Mouse (Mus musculus) cerebellum, postnatal 25 days (tissue): ENCODE results near the gene Prkca.

Source experiments
- DNase-seq, 2 experiments: peaks; one replicate each; pipeline ENCODE4 v3.0.0; 2021; ENCODE audit warnings: mixed read lengths in 2 of 2

The Prkca gene

GRCm38 (mm10) chr11:107989241-107989640 lies 354.5 kb downstream of the Prkca start:
- DNase-seq: no peak

DNA sequence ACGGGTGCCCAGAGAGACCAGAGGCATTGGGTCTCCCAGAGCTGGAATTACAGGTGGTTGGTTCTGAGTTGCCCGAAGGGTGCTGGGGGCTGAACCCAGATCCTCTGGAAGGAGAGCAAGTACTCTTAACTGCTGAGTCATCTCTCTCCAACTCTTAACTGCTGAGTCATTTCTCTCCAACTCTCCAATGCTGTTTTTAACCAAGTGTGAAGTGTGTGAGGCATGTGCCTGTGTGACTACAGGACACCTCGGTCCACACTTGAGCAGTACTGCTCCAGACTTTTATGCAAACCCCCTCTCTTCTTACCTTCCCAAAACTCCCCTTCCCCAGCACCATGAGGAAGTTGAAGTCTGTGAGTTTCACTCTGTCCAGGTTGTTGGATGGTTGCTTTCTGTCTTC lies 357.8 kb downstream of the Prkca start:
- no peak for DNase-seq

DNA sequence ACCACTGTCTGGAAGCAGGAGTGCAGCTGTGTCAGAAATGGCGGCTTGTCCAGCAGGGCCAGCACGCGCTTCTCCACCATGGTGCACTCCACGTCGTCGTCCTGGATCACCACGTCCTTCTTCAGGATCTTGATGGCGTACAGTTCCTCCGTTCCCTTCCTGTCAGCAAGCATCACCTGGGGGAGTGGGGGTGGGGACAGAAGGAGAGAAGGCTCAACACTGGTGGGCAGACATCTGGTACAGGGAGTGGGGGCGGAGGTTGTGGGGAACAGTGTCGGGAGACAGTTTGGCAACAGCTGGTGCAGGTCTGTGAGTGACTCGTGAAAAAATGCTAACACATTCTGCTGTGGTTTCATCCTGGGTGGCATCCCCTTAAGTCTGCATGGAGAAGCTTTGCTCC lies 359.8 kb downstream of the Prkca start:
- DNase-seq: no peak

- no peak for DNase-seq
These were observed 360.5 kb downstream of the Prkca start for GRCm38 (mm10) chr11:107983224-107983623.

- peak; percentile 75 to 84 for DNase-seq
These were observed 361.4 kb downstream of the Prkca start for GRCm38 (mm10) chr11:107982225-107982896.

DNA sequence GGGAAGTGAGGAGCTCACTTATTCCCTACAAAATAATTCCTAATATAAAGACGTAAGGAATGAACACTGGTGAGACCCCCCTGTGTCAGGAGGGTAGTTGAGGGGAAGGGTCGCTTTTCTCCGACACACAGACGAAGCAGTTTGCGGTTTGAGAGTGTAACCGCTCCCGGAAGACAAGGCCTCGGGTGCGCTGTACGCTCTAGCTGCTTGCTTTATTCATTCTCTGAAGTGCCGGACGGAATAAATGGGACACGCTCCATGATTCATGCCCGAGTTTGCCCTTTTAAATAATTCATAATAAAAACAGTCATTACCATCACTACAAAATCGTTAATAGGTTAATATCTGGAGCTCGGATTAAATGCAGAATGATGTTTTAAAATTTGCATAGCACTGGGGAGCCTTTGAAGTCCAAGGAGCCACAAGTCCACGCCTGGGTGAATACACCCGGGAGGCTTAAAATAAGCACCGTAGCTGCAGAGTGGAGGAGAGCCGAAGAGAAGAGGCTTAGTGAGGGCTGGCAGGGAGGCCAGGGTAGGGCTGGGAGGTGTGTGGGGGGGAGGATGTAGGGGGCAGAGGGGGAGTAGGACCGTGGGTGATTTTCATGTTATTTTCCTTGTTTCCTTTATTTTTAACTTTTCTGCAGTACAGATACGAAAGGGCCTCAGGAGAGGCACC lies 364.1 kb downstream of the Prkca start:
- no peak for DNase-seq

DNA sequence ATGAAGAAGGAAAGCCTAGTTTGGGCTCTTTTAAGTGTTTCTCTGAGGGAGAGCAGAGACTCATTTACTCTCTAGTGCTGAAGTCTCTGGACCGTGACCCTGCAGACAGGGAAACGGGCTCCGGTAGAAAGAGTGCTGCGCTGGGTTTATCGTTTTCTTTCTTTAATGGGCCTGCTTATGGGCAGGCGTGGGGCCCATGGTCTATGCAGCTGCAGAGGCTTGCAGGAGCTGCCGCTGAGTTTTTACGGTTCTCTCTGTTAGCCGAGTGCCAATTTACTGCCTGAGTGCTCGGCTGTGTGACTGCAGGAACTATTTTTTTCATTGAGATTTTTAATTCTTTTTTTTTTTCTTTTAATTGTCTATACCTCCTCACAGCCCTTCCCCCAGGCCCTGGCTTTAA lies 373.8 kb downstream of the Prkca start:
- DNase-seq: no peak

DNA sequence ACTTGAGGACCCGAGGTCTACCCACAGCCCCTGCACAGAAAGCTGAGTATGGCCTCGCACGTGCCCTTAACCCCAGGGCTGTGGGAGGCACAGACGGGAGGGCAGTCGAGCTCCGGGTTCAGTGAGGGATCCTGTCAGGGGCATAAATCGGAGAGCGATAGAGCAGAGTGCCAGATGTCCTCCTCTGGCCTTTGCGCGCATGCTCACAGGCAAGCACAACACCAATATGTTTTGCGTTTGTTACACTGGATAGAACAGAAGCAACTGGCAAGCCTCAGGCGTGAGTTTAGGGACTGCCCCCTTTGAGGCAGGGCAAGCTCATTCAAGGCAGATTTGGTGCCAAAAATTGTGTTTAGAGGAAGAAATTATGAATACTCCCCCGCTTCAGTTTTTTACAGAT lies 375.6 kb downstream of the Prkca start:
- no peak for DNase-seq

DNA sequence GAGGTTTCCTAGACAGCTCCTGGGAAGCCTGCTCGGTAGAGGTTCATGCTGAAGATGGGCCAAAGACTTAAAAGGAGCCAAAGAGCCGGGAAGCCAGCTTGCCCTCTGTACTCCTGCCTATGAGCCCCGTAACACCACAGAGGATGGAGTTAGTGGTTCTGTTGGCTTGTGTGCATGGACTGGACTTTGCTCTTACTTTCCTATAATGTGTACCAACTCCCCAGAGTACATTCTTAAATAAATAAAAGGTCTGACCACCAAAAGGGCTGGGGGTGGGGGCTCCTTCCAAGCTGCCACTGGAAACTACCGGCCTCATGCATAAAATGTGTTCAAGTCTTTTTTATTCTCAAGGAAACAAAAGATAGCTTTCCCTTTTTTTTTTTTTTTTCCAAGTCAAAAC lies 377.5 kb downstream of the Prkca start:
- DNase-seq: no peak

- DNase-seq: peak; percentile 40 to 60
These were observed 378.3 kb downstream of the Prkca start for GRCm38 (mm10) chr11:107965449-107965848.

DNA sequence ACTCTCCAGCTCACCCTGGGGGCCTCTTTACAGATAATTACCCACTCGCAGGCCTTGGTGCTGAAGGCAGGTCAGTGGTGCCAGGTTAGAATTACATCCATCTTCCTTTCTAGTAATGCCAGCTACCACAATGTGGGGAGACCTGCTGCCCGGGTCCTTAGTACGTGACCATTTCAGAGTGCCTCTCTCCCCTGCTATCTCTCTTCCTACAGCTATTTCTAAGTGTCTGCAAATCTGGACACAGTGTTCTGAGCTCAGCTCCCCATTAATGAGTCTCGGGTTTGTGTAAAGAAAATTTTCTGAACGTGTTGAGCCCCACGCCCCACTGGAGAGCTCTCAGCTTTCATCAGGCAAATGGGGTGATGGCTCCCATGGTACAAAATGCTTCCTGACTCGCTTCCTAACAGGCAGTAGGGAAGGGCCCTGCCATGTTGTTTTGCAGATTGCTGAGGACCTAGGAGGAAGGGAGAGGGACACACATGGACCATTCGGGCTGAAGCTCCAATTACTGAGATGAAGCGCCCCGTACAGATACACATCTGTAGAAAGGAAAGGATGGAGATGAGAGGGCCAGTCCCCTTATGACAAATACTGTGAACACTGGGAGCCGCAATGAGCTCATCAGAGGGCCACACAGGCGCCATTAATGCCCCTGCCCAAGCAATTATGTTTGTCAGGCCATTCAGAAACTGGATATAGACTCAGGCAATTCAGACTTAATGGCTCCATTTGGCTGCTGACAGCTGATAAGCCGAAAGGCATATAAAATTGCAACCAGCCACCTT lies 386.0 kb downstream of the Prkca start:
- DNase-seq: no peak

- DNase-seq: no peak
These were observed 388.3 kb downstream of the Prkca start for GRCm38 (mm10) chr11:107955191-107956062.

- DNase-seq: peak; percentile 27 to 55
These were observed 392.3 kb downstream of the Prkca start for GRCm38 (mm10) chr11:107951431-107951830.

- no peak for DNase-seq
These were observed 393.1 kb downstream of the Prkca start for GRCm38 (mm10) chr11:107950658-107951057.

GRCm38 (mm10) chr11:107950211-107950610 lies 393.5 kb downstream of the Prkca start:
- DNase-seq: peak; percentile 20 to 54

DNA sequence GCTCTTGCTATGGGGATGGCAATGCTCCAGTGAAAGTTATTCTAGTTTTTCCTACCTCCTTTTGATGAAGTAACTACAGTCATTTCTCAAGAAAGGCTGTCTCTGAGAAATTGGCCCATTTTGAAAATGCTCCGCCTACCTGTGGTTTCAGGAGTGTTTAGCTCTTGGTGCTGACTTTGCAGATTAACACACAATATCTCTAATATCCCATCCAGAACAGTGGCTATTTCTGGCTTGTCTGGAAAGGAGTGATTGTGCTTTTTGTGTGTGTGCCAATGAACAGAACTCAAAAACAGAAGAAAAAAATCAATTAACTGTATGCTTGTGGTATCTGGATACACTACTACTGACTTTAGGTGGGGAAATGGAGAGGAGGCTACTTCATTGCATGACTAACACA lies 395.8 kb downstream of the Prkca start:
- DNase-seq: no peak

- no peak for DNase-seq
These were observed 396.9 kb downstream of the Prkca start for GRCm38 (mm10) chr11:107946823-107947222.

DNA sequence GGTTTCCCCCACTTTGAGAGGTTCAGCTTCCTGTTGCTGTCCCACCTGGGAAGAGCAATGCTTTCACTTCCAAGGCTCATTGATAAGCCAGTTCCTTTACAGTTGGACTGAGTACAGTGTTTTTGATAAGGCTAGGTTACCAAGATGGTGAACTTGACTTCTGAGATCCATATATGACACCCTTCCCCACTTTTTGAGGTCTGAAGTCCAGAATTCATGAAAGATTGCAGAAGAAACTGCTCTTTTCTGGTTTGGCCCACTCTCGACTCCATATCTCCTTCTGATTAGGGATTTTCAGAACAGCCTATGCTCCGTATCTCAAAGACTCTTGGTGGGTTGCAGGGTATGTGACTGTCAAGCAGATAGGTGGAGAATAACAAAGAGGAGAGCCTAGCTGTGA lies 406.8 kb downstream of the Prkca start:
- no peak for DNase-seq

GRCm38 (mm10) chr11:107931721-107932120 lies 412.0 kb downstream of the Prkca start:
- DNase-seq: no peak

GRCm38 (mm10) chr11:107931288-107931687 lies 412.4 kb downstream of the Prkca start:
- DNase-seq: no peak

GRCm38 (mm10) chr11:107929712-107930111 lies 414.0 kb downstream of the Prkca start:
- no peak for DNase-seq

- no peak for DNase-seq
These were observed 423.7 kb downstream of the Prkca start for GRCm38 (mm10) chr11:107919852-107920508.
